Mouse (Mus musculus): Measurements from ENCODE around the gene Prrg4.

- TF ChIP-seq GATA1 (IDR thresholded peaks at IDR 0.05; ENCODE audit: borderline replicate concordance, low read length) (no peak), FLI1 (IDR thresholded peaks at IDR 0.05; ENCODE audit: low read length) (no peak)
Observed at GRCm38 (mm10) chr2:104854836-104855235, 5.2 kb upstream of the Prrg4 start.
